Mouse (Mus musculus) testis, postnatal 14 days (tissue): ENCODE data around the gene Ivns1abp.
"Not testable (repeated sequence)": the region's sequence is repeated elsewhere in the genome, so short reads cannot be mapped to it uniquely, and the experiment has no call there.

Source experiments
- DNase-seq: peaks from one replicate; pipeline ENCODE4 v3.0.0; 2021; ENCODE audit warnings: low spot score

The Ivns1abp gene

DNA sequence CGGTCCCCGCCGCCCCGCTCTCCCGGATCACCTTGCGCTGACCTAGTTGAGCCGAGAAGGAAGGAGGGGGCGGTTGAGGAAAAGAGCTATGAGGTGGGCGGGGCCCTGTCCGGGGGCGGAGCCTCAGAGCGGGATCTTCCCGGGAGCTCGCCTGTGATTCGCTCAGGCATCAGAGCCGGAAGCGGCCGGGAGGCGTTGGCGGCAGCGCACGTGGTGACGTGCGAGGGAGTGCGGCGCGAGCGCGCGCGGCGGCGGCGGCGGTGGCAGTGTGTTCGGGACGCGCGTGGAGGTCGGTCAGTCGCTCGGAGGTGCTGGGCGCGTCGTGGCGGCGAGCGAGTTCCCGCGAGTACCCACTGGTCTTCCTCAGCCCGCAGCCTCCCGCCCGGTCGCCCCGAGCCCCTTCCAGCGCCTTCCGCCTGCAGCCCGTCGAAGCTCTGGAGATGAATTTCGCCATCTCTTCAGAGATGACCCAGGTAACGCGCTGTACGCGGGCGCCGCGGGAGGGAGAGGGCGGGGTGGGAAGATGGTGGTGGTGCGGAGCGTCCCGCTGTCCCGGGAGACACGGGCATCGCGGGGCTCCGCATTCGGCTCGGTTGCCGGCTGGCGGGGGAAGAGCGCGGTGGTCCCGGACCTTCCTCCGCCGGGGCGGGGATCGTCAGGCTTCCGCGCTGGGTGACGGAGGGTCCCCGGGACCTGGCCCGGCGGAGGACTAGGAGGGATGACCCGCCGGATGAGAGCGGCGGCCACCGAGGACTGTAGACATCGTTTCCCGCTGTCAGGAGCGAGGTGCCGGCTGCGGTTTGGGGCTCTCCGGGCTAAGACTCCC lies at the start of gene Ivns1abp:
Ivns1abp (plus strand) TSS at position 195 of the 826 bp plus-strand sequence.
- peak; percentile 98 for DNase-seq

DNA sequence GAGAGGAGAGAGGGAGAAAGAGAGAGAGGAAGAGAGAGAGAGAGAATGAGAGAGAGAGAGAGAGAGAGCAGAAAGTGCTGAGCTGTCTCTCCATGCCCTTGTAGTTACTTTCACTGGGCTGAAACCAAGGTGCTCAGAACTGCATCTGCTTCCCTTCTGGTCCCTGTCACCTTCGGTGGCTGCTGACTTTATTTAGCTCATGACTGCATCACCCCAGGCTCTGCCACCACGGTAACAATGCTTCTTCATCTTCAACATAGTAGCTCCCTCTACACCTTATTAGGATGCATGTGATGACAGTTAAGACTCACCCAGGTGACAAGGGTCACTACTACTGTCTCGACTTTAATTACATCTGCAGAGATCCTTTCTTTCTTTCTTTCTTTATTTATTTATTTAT lies 48.8 kb upstream of the Ivns1abp start:
- no peak for DNase-seq

DNA sequence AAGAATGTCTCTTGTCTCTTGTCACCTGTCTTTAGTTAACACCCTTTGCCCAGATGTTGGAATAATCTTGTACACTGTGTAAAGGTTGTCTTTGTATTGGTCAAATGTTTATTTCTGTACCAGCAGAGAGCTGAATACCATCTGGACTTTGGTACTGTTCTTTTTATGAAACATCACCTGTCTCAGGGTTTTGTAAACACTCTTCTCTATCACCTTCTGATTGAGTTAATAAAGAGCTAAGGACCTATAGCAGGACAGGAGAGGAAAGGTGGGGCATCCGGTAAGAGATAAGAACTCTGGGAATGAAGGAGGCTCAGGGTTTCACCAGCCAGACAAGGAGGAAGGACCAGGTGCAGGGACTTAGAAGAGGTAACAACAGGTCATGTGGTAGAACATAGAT lies 47.7 kb upstream of the Ivns1abp start:
- DNase-seq: no peak

DNA sequence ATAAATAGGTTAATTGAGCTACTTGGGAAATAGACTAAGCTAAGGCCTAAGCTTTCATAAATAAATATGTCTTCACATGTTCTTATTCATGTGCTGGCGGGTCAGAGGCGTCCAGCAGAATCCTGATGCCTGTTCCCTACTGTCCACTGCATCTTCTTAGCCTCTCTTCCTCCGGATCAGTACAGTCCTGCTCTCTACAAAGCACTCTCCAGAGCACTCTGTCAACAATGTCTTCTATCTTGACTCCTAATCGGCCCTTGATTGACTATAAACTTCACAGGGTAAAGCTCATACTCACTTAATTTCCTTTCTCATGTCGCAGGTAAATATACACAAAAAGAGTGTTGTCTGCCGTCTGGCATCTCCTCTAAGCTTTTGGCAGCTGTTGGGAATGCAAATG lies 47.3 kb upstream of the Ivns1abp start:
- no peak for DNase-seq

DNA sequence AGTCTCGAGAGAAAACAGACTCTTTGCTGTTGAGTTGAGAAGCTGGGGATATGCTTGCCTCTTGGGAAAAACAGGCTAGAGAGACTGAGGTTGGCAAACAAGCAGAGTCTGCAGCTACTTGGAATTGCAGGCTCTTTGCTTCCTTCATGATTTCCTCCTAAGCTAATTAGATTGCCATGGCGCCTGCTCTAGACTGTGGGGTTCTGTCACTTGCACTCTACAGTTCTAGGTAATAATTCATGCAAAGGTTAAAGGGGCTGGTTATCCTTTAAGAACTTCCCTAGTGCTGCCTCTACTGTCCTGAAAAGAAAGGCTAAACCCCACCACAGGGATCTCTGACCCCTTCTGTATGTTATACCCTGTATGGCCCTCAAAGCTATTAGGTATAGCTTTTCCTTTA lies 46.7 kb upstream of the Ivns1abp start:
- no peak for DNase-seq

DNA sequence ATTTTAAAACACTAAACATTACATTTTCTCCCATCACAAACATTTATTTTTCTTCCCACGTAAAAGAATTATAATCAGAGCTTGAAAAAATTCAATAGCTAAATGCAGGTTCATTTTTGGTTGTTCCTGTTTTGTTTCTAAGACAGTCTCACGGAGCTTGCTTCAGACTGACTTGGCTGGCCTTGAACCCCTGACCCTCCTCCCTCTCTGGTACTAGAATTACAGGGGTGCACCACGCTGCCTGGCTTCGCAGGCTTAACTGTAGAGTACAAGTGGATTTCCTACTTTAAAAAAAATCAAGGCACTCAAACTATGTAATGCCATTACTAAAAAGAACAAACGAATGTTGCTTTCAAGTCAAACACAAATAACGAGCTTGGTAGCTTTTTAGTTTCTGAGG lies 42.8 kb upstream of the Ivns1abp start:
- no peak for DNase-seq

DNA sequence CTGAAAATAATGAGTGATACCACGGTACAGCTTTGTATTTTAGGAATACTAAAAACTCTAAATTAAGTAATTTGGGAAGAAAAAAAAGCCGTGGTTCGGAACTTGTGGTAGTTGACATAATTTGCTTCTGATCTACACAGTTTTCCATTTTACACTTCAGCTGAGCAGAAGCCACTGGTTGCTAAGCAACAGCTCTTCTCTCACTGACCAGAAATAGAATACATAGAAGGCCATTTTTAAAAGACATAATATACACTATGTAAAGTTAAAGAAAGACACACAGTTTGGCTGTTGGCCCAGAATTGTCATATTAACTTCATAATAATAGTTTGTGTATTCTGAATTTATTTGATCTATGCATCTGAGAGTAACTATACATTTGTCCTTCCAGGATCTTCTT lies 42.4 kb upstream of the Ivns1abp start:
- DNase-seq: no peak

DNA sequence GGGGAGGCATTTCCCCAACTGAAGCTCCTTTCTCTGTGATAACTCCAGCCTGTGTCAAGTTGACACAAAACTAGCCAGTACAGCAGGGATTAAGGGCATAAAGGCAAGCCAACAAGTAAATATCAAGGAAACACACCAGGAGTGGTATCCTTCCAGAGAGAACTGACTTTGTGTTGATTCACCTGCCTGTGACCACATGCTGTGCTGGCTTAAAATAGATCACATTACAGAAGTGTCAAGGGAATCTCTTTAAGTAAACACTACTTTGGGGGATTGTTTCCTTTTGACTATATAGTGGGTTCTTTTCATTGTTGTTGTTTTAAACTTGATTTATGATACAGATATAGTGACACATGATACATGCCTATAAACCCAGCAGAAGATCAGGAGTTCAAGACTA lies 41.0 kb upstream of the Ivns1abp start:
- DNase-seq: no peak

DNA sequence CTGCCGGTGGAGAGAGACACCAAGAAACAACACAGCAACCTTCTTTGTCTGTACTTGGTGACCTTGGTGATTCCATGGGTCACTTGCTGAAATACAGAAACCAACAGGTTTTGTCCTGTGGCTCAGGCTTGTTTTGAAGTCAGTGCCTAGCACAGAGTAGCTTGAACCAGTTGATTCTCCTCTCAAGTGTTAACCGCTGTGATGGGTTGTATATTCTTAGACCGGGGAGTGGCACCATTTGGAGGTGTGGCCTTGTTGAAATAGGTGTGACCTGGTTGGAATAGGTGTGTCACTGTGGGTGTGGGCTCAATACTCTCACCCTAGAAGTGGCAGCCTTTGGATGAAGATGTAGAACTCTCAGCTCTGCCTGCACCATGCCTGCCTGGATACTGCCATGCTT lies 39.3 kb upstream of the Ivns1abp start:
- DNase-seq: not testable (repeated sequence)

DNA sequence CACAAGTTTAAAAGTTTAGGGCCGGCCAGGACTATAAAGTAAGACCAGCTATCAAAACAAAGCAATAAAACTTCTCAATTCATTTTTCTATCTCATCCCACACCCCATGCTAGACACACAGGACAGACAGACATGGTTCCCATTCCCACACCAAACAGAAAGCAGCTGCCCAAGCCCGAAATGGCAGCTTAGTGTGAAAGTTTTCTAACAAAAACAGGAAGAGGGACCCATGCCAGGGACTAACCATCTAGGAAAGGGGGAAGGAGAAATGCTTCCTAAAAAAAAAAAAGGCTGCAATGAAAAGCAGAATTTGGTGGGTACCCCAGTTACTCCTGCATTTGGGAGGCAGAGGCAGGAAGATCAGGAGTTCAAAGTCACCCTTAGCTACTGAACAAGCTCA lies 37.2 kb upstream of the Ivns1abp start:
- DNase-seq: no peak

DNA sequence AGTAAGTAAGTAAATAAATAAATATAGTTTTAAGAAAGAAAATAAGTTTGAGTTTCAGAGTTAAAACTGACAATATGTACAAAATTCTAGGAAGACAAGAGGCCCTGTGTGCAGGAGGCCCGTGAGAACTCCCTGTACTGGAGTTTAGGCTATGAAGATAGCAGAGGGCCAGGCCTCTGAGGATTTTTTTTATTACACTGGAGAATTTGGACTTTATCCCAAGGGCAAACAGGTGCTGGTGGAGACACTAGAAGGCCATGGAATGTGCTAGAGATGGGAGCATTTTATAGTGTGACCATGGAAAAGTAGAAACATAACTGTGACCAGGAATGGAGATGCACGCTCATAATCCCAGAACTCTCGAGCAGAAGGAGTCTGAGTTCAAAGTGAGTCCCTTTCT lies 36.5 kb upstream of the Ivns1abp start:
- DNase-seq: peak; percentile 21

DNA sequence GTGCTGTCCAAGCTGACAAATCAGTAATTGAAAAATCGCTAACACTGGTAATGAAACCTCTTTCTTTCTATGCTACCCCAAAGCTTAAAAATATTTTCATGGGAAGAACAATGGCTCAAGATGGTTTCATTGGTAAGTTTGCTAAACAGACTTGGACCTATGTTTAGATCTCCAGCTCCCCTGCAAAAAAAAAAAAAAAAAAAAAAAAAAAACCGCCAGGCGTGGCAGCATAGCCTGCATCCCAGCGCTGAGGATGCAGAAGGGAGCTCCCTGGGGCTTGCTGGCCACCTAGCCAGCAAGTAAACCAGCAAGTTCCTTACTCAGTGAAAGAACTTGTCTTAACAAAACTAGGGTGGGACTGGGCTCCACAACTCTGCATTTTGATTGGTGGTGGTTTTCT lies 35.8 kb upstream of the Ivns1abp start:
- no peak for DNase-seq

DNA sequence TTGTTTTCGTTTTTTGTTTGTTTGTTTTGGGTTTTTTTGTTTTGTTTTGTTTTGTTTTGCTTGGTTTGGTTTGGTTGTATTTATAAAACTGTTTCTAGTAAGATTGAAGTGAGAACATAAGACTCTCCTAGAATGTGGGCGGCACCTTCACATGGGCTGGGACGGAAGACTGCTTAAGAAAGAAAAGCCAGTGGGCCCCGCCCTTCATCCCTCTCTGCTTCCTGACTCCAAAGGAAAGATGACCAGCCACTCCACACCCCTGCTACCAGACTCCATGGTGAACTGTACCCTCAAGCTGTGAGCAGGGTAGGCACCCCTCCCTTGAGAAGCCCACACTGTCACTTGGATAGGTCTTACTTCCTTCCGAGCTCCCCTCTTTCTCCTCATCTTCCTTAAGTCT lies 33.8 kb upstream of the Ivns1abp start:
- DNase-seq: no peak

DNA sequence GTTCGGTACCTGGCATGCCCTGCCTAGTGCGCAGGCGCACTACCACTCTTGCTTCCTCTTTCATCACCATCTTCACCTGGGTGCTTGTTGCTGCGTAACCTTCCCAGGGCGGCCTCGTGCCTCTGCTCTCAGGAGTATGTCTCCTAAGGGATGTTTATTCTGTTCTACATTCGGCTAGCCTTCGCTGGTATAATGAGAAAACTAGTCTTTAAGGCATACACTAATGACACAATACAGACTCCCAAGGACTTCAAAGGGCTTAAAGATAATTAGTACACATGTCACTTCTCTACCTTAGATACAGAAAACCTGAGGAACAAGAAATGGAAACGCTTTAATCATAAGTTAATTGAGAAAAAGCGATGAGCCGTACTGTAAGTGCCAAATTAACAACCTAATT lies 32.9 kb upstream of the Ivns1abp start:
- DNase-seq: no peak

DNA sequence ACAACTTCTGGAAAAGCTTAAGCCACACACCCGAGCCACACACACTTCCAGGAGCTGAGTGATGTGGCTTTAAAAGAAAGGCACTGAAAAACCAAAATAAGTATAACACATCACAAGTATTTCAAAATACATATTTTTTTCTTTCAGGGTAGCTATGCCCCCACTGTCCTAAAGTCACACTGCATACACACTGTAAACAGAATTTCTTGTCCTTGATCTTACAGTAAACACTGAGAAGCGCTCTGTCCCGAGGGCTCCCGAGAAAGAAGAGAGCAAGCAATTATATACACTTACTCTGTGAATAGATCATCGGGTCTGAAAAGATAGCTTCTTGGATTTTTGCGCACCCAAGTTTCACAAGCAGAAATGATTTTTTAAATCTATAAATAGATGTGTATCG lies 25.0 kb upstream of the Ivns1abp start:
- DNase-seq: no peak

DNA sequence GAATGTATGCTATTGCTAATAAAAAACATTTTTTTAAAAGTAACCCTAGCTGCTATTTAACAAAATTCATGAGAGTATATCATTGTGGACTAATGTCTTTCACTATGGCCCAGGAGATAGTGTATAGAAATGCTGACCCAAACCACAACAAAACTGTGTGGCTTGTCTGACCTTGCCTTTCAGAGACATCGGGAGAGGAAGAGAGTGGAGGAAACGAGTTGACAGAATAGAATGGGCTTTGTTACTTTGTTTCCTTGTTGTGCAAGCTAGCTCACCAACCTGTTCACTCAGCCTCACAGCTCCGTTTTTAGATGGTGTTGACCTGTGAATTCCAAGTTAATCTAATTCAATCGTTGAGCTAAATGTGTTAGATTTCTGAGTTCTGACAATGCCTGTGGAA lies 23.9 kb upstream of the Ivns1abp start:
- peak; percentile 17 for DNase-seq

DNA sequence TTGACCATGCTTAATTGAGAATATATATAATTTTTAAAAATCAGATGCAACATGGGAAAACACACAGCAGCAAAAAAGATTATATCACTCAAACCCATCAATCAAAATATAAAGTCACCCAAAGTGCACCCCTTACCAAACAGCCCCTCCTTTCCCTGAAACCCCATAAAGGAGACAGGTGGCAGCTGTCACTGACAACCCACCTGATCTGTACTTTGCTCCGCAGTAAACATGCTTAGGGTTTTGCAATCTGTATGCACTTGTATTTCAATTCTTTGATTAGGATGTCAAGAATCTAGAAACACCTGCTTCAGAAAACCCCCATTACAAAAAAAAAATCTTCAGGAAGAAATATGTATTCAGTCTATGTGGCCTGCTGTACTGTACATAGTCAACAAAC lies 18.9 kb upstream of the Ivns1abp start:
- no peak for DNase-seq

DNA sequence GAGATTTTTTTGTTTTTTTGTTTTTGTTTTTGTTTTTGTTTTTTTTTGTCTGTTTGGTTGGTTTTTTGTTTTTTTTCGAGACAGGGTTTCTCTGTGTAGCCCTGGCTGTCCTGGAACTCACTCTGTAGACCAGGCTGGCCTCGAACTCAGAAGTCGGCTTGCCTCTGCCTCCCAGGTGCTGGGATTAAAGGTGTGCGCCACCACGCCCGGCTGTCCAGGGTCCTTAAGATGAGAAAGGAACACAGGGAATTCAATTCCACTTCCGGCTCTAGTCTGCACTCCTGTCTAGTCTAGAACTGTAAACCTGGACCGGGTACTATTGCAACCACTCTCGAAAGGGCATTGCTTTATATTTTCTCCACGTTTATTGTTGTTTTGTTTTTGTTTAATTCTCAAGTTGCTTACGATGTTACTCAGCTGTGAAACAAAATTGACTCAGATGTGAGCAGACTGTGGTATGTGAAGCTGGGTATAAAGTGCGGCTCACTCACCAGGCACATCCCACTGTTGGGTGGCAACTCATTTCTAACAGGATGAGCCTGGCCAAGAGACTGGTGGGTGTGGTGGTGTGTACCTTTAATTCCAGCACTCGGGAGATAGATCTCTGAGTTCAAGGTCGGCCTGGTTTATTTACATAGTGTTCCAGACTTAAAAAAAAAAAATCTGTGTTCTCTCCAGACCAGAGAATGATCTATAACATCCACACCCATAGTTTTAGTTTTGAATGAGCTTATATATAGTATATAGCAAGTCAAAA lies 15.8 kb upstream of the Ivns1abp start:
- no peak for DNase-seq

DNA sequence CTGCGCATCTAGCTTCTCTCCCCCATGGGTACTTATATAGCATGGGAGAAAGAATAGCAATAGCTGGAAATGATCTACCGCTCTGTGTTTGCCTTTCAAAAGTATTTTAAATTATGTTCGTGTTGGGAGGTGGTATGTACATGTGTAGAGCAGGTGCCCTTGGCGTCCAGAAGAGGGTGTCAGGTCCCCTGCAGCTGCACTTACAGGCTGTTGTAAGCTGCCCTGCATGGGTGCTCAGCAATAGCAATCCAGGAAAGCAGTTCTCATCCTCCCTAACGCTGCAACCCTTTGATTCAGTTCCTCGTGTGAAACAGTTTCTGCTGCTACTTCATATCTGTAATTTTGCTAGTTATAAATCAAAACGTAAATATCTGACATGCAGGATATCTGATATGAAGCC lies 14.7 kb upstream of the Ivns1abp start:
- no peak for DNase-seq

DNA sequence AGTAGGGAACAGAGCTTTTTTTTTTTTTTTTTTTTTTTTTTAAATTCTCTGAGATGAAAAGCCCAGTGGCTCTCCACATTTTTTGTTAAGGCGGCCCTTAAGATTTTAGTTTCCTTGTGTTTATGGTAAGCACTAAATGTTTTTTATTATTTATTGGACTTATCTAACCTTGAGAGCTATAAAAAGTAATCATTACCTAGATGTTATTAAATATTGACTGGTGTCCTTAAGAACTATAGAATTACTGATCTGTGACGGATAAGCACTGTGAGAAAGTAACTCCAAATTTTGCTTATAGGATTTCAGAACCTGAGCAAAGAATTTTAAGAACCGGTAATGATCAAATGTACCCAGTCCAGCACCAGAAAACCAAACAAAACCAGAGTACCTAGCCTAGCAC lies 11.5 kb upstream of the Ivns1abp start:
- DNase-seq: no peak

DNA sequence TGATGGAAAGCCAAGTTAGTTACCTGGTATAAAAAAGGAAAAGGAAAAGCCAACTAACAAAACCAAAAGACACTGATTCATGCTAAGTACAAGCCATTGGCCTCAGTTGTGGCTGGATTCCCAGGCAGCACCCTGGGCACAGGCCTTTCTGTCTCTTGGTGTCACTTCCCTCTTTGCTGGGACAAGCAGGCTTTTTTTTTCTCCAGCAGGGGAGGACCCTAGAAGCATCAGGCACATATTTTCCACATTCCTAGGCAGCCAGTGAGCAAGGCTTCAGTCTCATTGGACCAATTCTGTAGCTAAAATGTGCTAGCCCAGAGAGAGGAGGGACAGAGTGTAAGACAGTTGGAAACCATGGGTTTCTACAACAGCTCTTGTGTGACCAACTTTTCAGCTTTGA lies 6.0 kb upstream of the Ivns1abp start:
- DNase-seq: no peak

DNA sequence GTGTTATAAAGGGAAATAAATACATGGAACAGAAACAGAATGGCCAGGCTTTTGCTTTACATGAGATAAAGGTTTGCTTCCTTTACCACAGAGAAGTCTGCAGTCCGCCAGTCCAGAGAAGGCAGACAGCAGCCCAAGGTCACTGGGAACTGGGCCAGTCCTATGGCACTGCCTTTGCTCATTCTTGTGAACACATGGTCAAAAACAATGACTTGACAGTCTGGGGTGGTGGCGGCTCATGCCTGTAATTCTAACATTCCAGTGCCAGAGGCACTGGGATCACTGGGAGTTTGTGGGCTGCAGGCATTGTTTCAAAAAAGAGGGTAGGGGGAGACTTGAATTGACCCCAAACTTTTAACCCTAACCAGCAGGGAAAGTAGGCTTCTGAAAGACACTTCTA lies 5.3 kb upstream of the Ivns1abp start:
- DNase-seq: peak; percentile 60

DNA sequence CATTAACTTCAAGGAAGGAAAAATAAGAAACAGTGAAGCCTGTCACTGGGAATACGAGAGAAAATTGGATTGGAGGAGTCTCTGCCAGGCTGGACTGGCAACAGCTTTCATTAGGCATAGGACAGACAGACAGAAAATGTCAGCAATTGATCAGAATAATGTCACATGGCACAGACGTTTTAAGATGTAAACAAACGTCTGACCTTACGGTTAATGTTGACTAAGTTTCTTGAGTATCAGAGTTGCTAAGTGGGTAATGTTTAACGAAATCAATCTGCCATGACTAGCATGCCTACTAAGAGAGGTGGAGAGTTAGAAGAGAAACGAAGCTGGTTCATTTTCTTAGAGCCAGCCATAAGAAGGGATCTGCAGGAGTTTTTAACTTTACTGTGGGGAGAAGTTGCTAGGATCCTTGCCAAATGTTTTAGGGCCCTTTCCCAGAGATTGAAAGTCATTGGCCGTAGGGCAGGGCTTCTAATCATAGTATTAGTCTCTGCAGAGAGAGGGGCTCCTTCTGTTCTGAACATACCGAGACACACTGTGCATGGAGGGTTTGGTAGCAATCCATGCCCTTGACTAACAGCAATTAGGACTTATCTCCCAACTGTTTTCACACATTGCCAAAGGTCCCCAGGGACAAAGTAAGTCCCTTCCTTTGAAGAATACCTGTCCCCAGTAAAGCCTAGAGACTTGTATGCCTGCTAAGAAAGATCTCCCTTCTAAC lies 2.8 kb upstream of the Ivns1abp start:
- DNase-seq: no peak
